Mouse (Mus musculus) olfactory bulb, adult 2 months (tissue): ENCODE data around the gene Ccp110. TPM values are rescaled to one million over a fixed set of nuclear protein-coding genes. Genes with fewer than 3 reads are reported as not detected.

ENCODE experiments used
- H3K27ac ChIP-seq: fragments of 200-500 bp; 2 replicates; pipeline ENCODE4 v1.5.1; 2012; ENCODE audit warnings: low read depth, low read length; ENCODE audit not compliant: insufficient read depth
- H3K4me1 ChIP-seq: fragments of 200-500 bp; 2 replicates; pipeline ENCODE4 v1.6.1; 2012; ENCODE audit warnings: low read length; ENCODE audit not compliant: control insufficient read depth, insufficient read depth
- H3K4me3 ChIP-seq: fragments of 200-500 bp; 2 replicates; pipeline ENCODE4 v1.5.1; 2012; ENCODE audit warnings: mild to moderate bottlenecking, low read depth, low read length, moderate library complexity; ENCODE audit not compliant: insufficient read depth
- CTCF ChIP-seq: fragments of 200-500 bp; IDR thresholded peaks from 2 replicates; pipeline ENCODE4 v1.5.1; 2012; ENCODE audit warnings: low read depth, mild to moderate bottlenecking, low read length, moderate library complexity; ENCODE audit not compliant: insufficient read depth
- POLR2A ChIP-seq: fragments of 200-500 bp; IDR thresholded peaks from 2 replicates; pipeline ENCODE4 v1.6.1; 2012; ENCODE audit warnings: mild to moderate bottlenecking, low read depth, low read length, moderate library complexity; ENCODE audit not compliant: insufficient read depth
- WGBS: fragments of 180-500 bp; shearing (Covaris S2); methylation state at CpG from one replicate; pipeline ENCODE4 v1.1.7; 2018; 5-methylcytosine and 5-hydroxymethylcytosine counted together
- polyA plus RNA-seq: library from polyadenylated mRNA; stranded (reverse); fragments of >200 nt; gene quantifications from 2 replicates; pipeline ENCODE4 v1.2.4, GENCODE M21; 2012; ENCODE audit warnings: low replicate concordance; ENCODE audit not compliant: missing spikeins, insufficient read depth, insufficient read length

The Ccp110 gene
- polyA plus RNA-seq, 1 experiment, result not detected

- WGBS, result 70% methylated on average over 5 of the region's 5 CpGs
- H3K27ac ChIP-seq, result no peak overlapping the region
- no peak overlapping the region for H3K4me3 ChIP-seq
- TF ChIP-seq POLR2A (no peak), CTCF (no peak)
- 0 out of 2 replicates have a peak, but pooled peaks cover 2% of the 10 kb centered on the region for H3K4me1 ChIP-seq
Measured at GRCm38 (mm10) chr7:118710776-118711175, 1.6 kb upstream of the Ccp110 start.

GRCm38 (mm10) chr7:118714873-118715272 lies 2.5 kb downstream of the Ccp110 start:
- 92% methylated on average over 1 of the region's 1 CpGs for WGBS
- H3K4me1 ChIP-seq, result no peaks in the 10 kb centered on the region
- H3K4me3 ChIP-seq, result no peak overlapping the region
- no peak overlapping the region for H3K27ac ChIP-seq
- TF ChIP-seq CTCF, result no peak
- no peak for TF ChIP-seq POLR2A

GRCm38 (mm10) chr7:118718066-118718465 lies 5.7 kb downstream of the Ccp110 start:
- Histone ChIP-seq H3K4me1 (no peaks in the 10 kb centered on the region), H3K27ac (no peak overlapping the region), H3K4me3 (no peak overlapping the region)
- 95% methylated on average over 4 of the region's 4 CpGs for WGBS
- TF ChIP-seq CTCF (no peak), POLR2A (no peak)

GRCm38 (mm10) chr7:118723927-118724326 lies 11.6 kb downstream of the Ccp110 start:
- H3K4me1 ChIP-seq, result no peaks in the 10 kb centered on the region
- H3K27ac ChIP-seq, result no peak overlapping the region
- H3K4me3 ChIP-seq, result no peak overlapping the region
- no peak for TF ChIP-seq POLR2A
- no peak for TF ChIP-seq CTCF
- 91% methylated on average over 9 of the region's 9 CpGs for WGBS

- Histone ChIP-seq H3K4me1 (no peaks in the 10 kb centered on the region), H3K27ac (no peak overlapping the region), H3K4me3 (no peak overlapping the region)
- TF ChIP-seq POLR2A, result no peak
- no peak for TF ChIP-seq CTCF
- WGBS, result 85% methylated on average over 2 of the region's 2 CpGs
Measured at GRCm38 (mm10) chr7:118725459-118725858, 13.1 kb downstream of the Ccp110 start.

GRCm38 (mm10) chr7:118728846-118729587 lies 16.7 kb downstream of the Ccp110 start:
- H3K4me1 ChIP-seq, result no peaks in the 10 kb centered on the region
- H3K4me3 ChIP-seq, result no peak overlapping the region
- TF ChIP-seq CTCF (no peak), POLR2A (no peak)
- 94% methylated on average over 13 of the region's 13 CpGs for WGBS
- no peak overlapping the region for H3K27ac ChIP-seq

GRCm38 (mm10) chr7:118731781-118732180 lies 19.4 kb downstream of the Ccp110 start:
- TF ChIP-seq POLR2A (no peak), CTCF (no peak)
- H3K27ac ChIP-seq, result no peak overlapping the region
- 83% methylated on average over 3 of the region's 3 CpGs for WGBS
- H3K4me3 ChIP-seq, result no peak overlapping the region
- no peaks in the 10 kb centered on the region for H3K4me1 ChIP-seq

- TF ChIP-seq CTCF (no peak), POLR2A (no peak)
- H3K4me1 ChIP-seq, result no peaks in the 10 kb centered on the region
- no peak overlapping the region for H3K27ac ChIP-seq
- no peak overlapping the region for H3K4me3 ChIP-seq
- WGBS, result 83% methylated on average over 13 of the region's 13 CpGs
Measured at GRCm38 (mm10) chr7:118733225-118733624, 20.9 kb downstream of the Ccp110 start.

GRCm38 (mm10) chr7:118738730-118739129 lies 26.4 kb downstream of the Ccp110 start:
- WGBS, result 63% methylated on average over 1 of the region's 1 CpGs
- Histone ChIP-seq H3K27ac (no peak overlapping the region), H3K4me1 (peaks cover 17% of the 10 kb centered on the region), H3K4me3 (no peak overlapping the region)
- TF ChIP-seq POLR2A (no peak), CTCF (no peak)
